ENCODE assay signal across 7 mouse cellular contexts in genomic region chr8:47268062-47268822, GRCm38 (mm10).
DNase-seq lines count a peak whose midpoint lies in the region; ATAC-seq and TF ChIP-seq lines count a peak whose summit lies in the region.

No protein-coding gene starts in this region.

- H3K27ac ChIP-seq in midbrain, embryonic 11.5 days (ENCODE audit: low read depth, low read length): no peak overlapping the region
- H3K27ac ChIP-seq in midbrain, embryonic 13.5 days: no peak overlapping the region; the same call in 1 of the 2 replicates
- H3K27ac ChIP-seq in lung, postnatal 0 days (ENCODE audit: low read length): peak overlapping the region; percentile 26; the same call in 1 of the 2 replicates

- DNase-seq in midbrain, embryonic 11.5 days (ENCODE audit: low spot score, missing footprints): no peak
- DNase-seq in fibroblast of lung, adult 2 months (ENCODE audit: low read depth): peak; percentile 65
- peak; percentile 25 to 28 for DNase-seq in heart, postnatal 14 days
- DNase-seq in lung, postnatal 0 days (ENCODE audit: low spot score): peak; percentile 68
- no peak for DNase-seq in embryo, embryonic 10.5 days (ENCODE audit: low spot score)
- DNase-seq in gastrocnemius, adult 8-10 months (ENCODE audit: low spot score in 2 of 2): no peak

- H3K27me3 ChIP-seq in midbrain, embryonic 11.5 days (ENCODE audit: control insufficient read depth, insufficient read depth, low read length): no peaks in the 10 kb centered on the region
- no peaks in the 10 kb centered on the region for H3K27me3 ChIP-seq in midbrain, embryonic 13.5 days
- no peaks in the 10 kb centered on the region for H3K27me3 ChIP-seq in lung, postnatal 0 days (replicated peaks; ENCODE audit: insufficient read depth, low read length)

- 0 out of 2 replicates have a peak, but pooled peaks have one; percentile 45 for ATAC-seq in midbrain, embryonic 11.5 days (ENCODE audit: low FRiP score)
- ATAC-seq in midbrain, embryonic 13.5 days: no peak
- peak; percentile 92 for ATAC-seq in lung, postnatal 0 days

- peaks cover 3% of the 10 kb centered on the region; the same call in 1 of the 2 replicates for H3K36me3 ChIP-seq in midbrain, embryonic 11.5 days (ENCODE audit: control insufficient read depth, insufficient read depth, low read length)
- no peaks in the 10 kb centered on the region for H3K36me3 ChIP-seq in midbrain, embryonic 13.5 days
- no peaks in the 10 kb centered on the region for H3K36me3 ChIP-seq in lung, postnatal 0 days (ENCODE audit: insufficient read depth, low read length)

- H3K9me3 ChIP-seq in midbrain, embryonic 11.5 days (ENCODE audit: control insufficient read depth, low read length): no peaks in the 10 kb centered on the region
- H3K9me3 ChIP-seq in midbrain, embryonic 13.5 days: no peaks in the 10 kb centered on the region
- H3K9me3 ChIP-seq in lung, postnatal 0 days (ENCODE audit: low read length): no peaks in the 10 kb centered on the region

- H3K9ac ChIP-seq in midbrain, embryonic 11.5 days (ENCODE audit: low read length): no peak overlapping the region; the same call in 1 of the 2 replicates
- no peak overlapping the region for H3K9ac ChIP-seq in midbrain, embryonic 13.5 days (replicated peaks)
- no peak overlapping the region for H3K9ac ChIP-seq in lung, postnatal 0 days (replicated peaks; ENCODE audit: low read depth)

- peaks cover 14% of the 10 kb centered on the region for H3K4me1 ChIP-seq in midbrain, embryonic 11.5 days (ENCODE audit: control insufficient read depth, insufficient read depth, low read length)
- H3K4me1 ChIP-seq in midbrain, embryonic 13.5 days (replicated peaks): peaks cover 76% of the 10 kb centered on the region
- H3K4me1 ChIP-seq in lung, postnatal 0 days (ENCODE audit: insufficient read depth, low read depth, low read length): no peaks in the 10 kb centered on the region

- 84% methylated on average over 21 of the region's 21 CpGs for WGBS in midbrain, embryonic 11.5 days
- WGBS in midbrain, embryonic 13.5 days: 80% methylated on average over 21 of the region's 21 CpGs
- WGBS in lung, postnatal 0 days: 53% methylated on average over 21 of the region's 21 CpGs

- H3K4me3 ChIP-seq in midbrain, embryonic 11.5 days (ENCODE audit: low read depth, low read length): no peak overlapping the region
- H3K4me3 ChIP-seq in midbrain, embryonic 13.5 days (replicated peaks): no peak overlapping the region
- no peak overlapping the region for H3K4me3 ChIP-seq in lung, postnatal 0 days (ENCODE audit: low read depth, low read length)

- TF ChIP-seq EP300 in lung, postnatal 0 days (IDR thresholded peaks at IDR 0.05): no peak

- TF ChIP-seq CTCF in lung, postnatal 0 days (IDR thresholded peaks at IDR 0.05): no peak

- intact Hi-C loops in heart, postnatal 14 days (cut with DNase I): no loop called here

- no peak overlapping the region for H3K4me2 ChIP-seq in midbrain, embryonic 11.5 days
- no peak overlapping the region for H3K4me2 ChIP-seq in midbrain, embryonic 13.5 days (replicated peaks)
- no peak overlapping the region for H3K4me2 ChIP-seq in lung, postnatal 0 days (replicated peaks; ENCODE audit: low read depth, low read length)

Comparison
In these comparisons a context has a peak if more than half of its experiments do, and no peak if none do; other contexts are left out.
1. DNase-seq: peak in fibroblast of lung, adult 2 months (single experiment), heart, postnatal 14 days (2 of 2) and lung, postnatal 0 days (single experiment); none in midbrain, embryonic 11.5 days (single experiment), embryo, embryonic 10.5 days (single experiment) and gastrocnemius, adult 8-10 months (0 of 2).